In genomic region chr19:53696079-53696478, GRCm38 (mm10) we compare ENCODE assay signal across 30 mouse cellular contexts. TPM values are rescaled to one million over a fixed set of nuclear protein-coding genes. Genes with fewer than 3 reads are reported as not detected.
A peak's percentile ranks its signal among the peaks of the same experiment; 100 is the strongest.
DNase-seq lines count a peak whose midpoint lies in the region; ATAC-seq and TF ChIP-seq lines count a peak whose summit lies in the region.
"Had no signal": no experiment of that assay in that cellular context is flagged by ENCODE, and none has a peak within 500 bp of the region (broad histone marks: within the 10 kb centered on the region; RNA-seq: fewer than 3 reads in every experiment).

No protein-coding gene starts in this region.

- H3K36me3 ChIP-seq in heart, embryonic 10.5 days: no peaks in the 10 kb centered on the region
- no peaks in the 10 kb centered on the region for H3K36me3 ChIP-seq in heart, embryonic 15.5 days
- no peaks in the 10 kb centered on the region for H3K36me3 ChIP-seq in ES-Bruce4 (ENCODE audit: control insufficient read depth, insufficient read depth, low read length, poor library complexity, severe bottlenecking)
- H3K36me3 ChIP-seq: embryonic facial prominence, embryonic 15.5 days; forebrain, embryonic 12.5 days; G1E; hindbrain, embryonic 15.5 days; intestine, embryonic 15.5 days; limb, embryonic 13.5 days had no signal

- no peaks in the 10 kb centered on the region for H3K9me3 ChIP-seq in heart, embryonic 10.5 days
- no peaks in the 10 kb centered on the region for H3K9me3 ChIP-seq in heart, embryonic 15.5 days (replicated peaks)
- H3K9me3 ChIP-seq in ES-Bruce4 (replicated peaks; ENCODE audit: control insufficient read depth, insufficient read depth, low read length, poor library complexity, severe bottlenecking): 0 out of 2 replicates have a peak, but pooled peaks cover 2% of the 10 kb centered on the region
- H3K9me3 ChIP-seq: embryonic facial prominence, embryonic 15.5 days; forebrain, embryonic 12.5 days; G1E; hindbrain, embryonic 15.5 days; intestine, embryonic 15.5 days; limb, embryonic 13.5 days had no signal

- intact Hi-C loops in heart, postnatal 36 days (cut with DNase I): loop anchor here (2.0 kb wide), 1 partner anchor 17 kb away; no protein-coding TSS in a partner anchor
- intact Hi-C loops in heart, postnatal 25 days (cut with DNase I): no loop called here

- H3K9ac ChIP-seq in heart, embryonic 15.5 days: no peak overlapping the region
- no peak overlapping the region for H3K9ac ChIP-seq in ES-Bruce4 (ENCODE audit: low read depth, poor library complexity, severe bottlenecking)
- H3K9ac ChIP-seq: embryonic facial prominence, embryonic 15.5 days; forebrain, embryonic 12.5 days; forebrain, postnatal 0 days; hindbrain, embryonic 15.5 days; intestine, embryonic 15.5 days; limb, embryonic 13.5 days had no signal

- TF ChIP-seq EP300 in ES-Bruce4 (IDR thresholded peaks at IDR 0.05; ENCODE audit: insufficient read depth, low read depth, low read length): no peak

- ATAC-seq in heart, embryonic 15.5 days (replicated peaks; ENCODE audit: insufficient number of reproducible peaks, insufficient read depth, low FRiP score, low read depth): no peak
- no peak for ATAC-seq in CD4-positive, CD25-positive, alpha-beta regulatory T cell, adult 4 months
- ATAC-seq: forebrain, postnatal 0 days; intestine, embryonic 15.5 days; Patski had no signal

- H3K27me3 ChIP-seq in heart, embryonic 10.5 days (ENCODE audit: insufficient read depth, poor library complexity, severe bottlenecking): no peaks in the 10 kb centered on the region
- no peaks in the 10 kb centered on the region for H3K27me3 ChIP-seq in heart, embryonic 15.5 days
- H3K27me3 ChIP-seq in ES-Bruce4 (ENCODE audit: control insufficient read depth, insufficient read depth, low read length, poor library complexity, severe bottlenecking): no peaks in the 10 kb centered on the region
- H3K27me3 ChIP-seq: CH12.LX; embryonic facial prominence, embryonic 15.5 days; hindbrain, embryonic 15.5 days; intestine, embryonic 15.5 days; limb, embryonic 13.5 days; Patski had no signal

- no peak overlapping the region for H3K4me3 ChIP-seq in heart, embryonic 10.5 days
- H3K4me3 ChIP-seq in heart, embryonic 15.5 days: no peak overlapping the region
- H3K4me3 ChIP-seq in ES-Bruce4 (ENCODE audit: low read depth, low read length): no peak overlapping the region
- H3K4me3 ChIP-seq: embryonic facial prominence, embryonic 15.5 days; forebrain, embryonic 12.5 days; hindbrain, embryonic 15.5 days; intestine, embryonic 15.5 days; layer of hippocampus, adult 2 months; left cerebral cortex, adult 2 months; limb, embryonic 13.5 days had no signal

- WGBS in heart, embryonic 10.5 days: 68% methylated on average over 6 of the region's 6 CpGs
- 61% methylated on average over 6 of the region's 6 CpGs for WGBS in heart, embryonic 15.5 days

- no peak for DNase-seq in heart, embryonic 10.5 days (ENCODE audit: low spot score)
- no peak for DNase-seq in heart, postnatal 36 days
- no peak for DNase-seq in heart, postnatal 25 days (ENCODE audit: low spot score)
- DNase-seq in NIH3T3 (ENCODE audit: low read depth): peak; percentile 18
- DNase-seq: adrenal gland, postnatal 14 days; B cell, adult 2 months; cerebellum, adult 11-12 months; cerebellum, adult 9-11 months; forebrain, postnatal 0 days; gastrocnemius, postnatal 14 days; kidney, adult 2 months; kidney, postnatal 36 days; lung, postnatal 14 days; midbrain, embryonic 14.5 days; thymus, postnatal 4 days had no signal

- peaks cover 63% of the 10 kb centered on the region for H3K4me1 ChIP-seq in heart, embryonic 10.5 days
- peaks cover 49% of the 10 kb centered on the region for H3K4me1 ChIP-seq in heart, embryonic 15.5 days (replicated peaks)
- H3K4me1 ChIP-seq in ES-Bruce4 (ENCODE audit: control insufficient read depth, insufficient read depth, low read length): no peaks in the 10 kb centered on the region
- H3K4me1 ChIP-seq: intestine, embryonic 15.5 days had no signal

- peak overlapping the region; percentile 86; the same call in 1 of the 2 replicates for H3K27ac ChIP-seq in heart, embryonic 10.5 days
- peak overlapping the region; percentile 92 for H3K27ac ChIP-seq in heart, embryonic 15.5 days
- 0 out of 2 replicates have a peak overlapping the region, but pooled peaks have one; percentile 43 for H3K27ac ChIP-seq in ES-Bruce4 (ENCODE audit: insufficient read depth, low read length)
- H3K27ac ChIP-seq: embryonic facial prominence, embryonic 15.5 days; forebrain, embryonic 12.5 days; hindbrain, embryonic 15.5 days; intestine, embryonic 15.5 days; layer of hippocampus, adult 2 months; left cerebral cortex, adult 2 months had no signal

- TF ChIP-seq CTCF in ES-Bruce4 (IDR thresholded peaks at IDR 0.05; ENCODE audit: low read depth, low read length): no peak

- H3K4me2 ChIP-seq in heart, embryonic 15.5 days: no peak overlapping the region
- H3K4me2 ChIP-seq: embryonic facial prominence, embryonic 15.5 days; forebrain, embryonic 12.5 days; hindbrain, embryonic 15.5 days; intestine, embryonic 15.5 days; limb, embryonic 13.5 days; liver, embryonic 11.5 days had no signal

- TF ChIP-seq POLR2A in ES-Bruce4 (IDR thresholded peaks at IDR 0.05; ENCODE audit: insufficient read depth, low read length): no peak

RNA-seq across cellular contexts. Expression of gene Rbm20, which starts 19.0 kb away (rescaled TPM):
- 18.3 and 34.7 TPM in 2 replicates for polyA plus RNA-seq in heart, embryonic 10.5 days (2016; fragmentation: Nextera tagmentation; extraction: Ambion mirVana)
- 100 to 1,000 TPM; 216 to 224 TPM for total RNA-seq in heart, postnatal 36 days (2021)
- polyA plus RNA-seq in heart, embryonic 15.5 days (2015; fragmentation: Nextera tagmentation; extraction: Ambion mirVana): 39.9 and 44.4 TPM in 2 replicates
- 100 to 1,000 TPM; 203 to 227 TPM for total RNA-seq in heart, postnatal 25 days (2021)
- polyA plus RNA-seq in ES-Bruce4 (2011; ENCODE audit: insufficient read depth, insufficient read length, low read depth, missing spikeins): 6.3 and 6.5 TPM in 2 replicates
- polyA plus RNA-seq in CD4-positive, CD25-positive, alpha-beta regulatory T cell, adult 4 months (2017; shearing (Covaris generic)): under 1 TPM; 0.17 to 0.32 TPM
- total RNA-seq: monocyte, adult 5-6 weeks had no signal
